Mouse (Mus musculus): Measurements from ENCODE around the gene Meis1. TPM values are rescaled to one million over a fixed set of nuclear protein-coding genes. Genes with fewer than 3 reads are reported as not detected.
A peak's percentile ranks its signal among the peaks of the same experiment; 100 is the strongest.

The Meis1 gene
- total and polyA plus RNA-seq, 3 experiments: 0.64 to 4.3 (median 0.98) TPM

- no peaks in the 10 kb centered on the region for H3K9me3 ChIP-seq (replicated peaks)
- H3K4me1 ChIP-seq (ENCODE audit: insufficient read depth, low read depth, low read length): peaks cover 29% of the 10 kb centered on the region
- H3K36me3 ChIP-seq (replicated peaks): no peaks in the 10 kb centered on the region
Observed at GRCm38 (mm10) chr11:18982331-18982730, 36.5 kb downstream of the Meis1 start.

GRCm38 (mm10) chr11:18981367-18981766, 37.4 kb downstream of the Meis1 start:
- peaks cover 29% of the 10 kb centered on the region for H3K4me1 ChIP-seq (ENCODE audit: insufficient read depth, low read depth, low read length)
- TF ChIP-seq TAL1 (conservative IDR thresholded peaks at IDR 0.05; ENCODE audit: low read depth, low read length) (no peak), GATA2 (IDR thresholded peaks at IDR 0.05; ENCODE audit: borderline replicate concordance, low read depth, low read length) (no peak), POLR2AphosphoS5 (IDR thresholded peaks at IDR 0.05; ENCODE audit: insufficient replicate concordance, low read depth, low read length) (no peak), GATA1 (IDR thresholded peaks at IDR 0.05; ENCODE audit: borderline replicate concordance, low read length) (no peak), CTCF (IDR thresholded peaks at IDR 0.05; ENCODE audit: low read depth, low read length) (no peak)

More at GRCm38 (mm10) chr11:18982331-18982730, 36.5 kb downstream of the Meis1 start:
- Histone ChIP-seq H3K4me3 (ENCODE audit: low read depth, low read length) (no peak overlapping the region), H3K27me3 (ENCODE audit: insufficient read depth, low read length) (peaks cover 21% of the 10 kb centered on the region)
- ATAC-seq (ENCODE audit: extremely low read depth, insufficient number of reproducible peaks, low FRiP score, poor library complexity, severe bottlenecking) (no peak), DNase-seq (ENCODE audit: low spot score) (no peak)
- TF ChIP-seq POLR2AphosphoS5 (IDR thresholded peaks at IDR 0.05; ENCODE audit: insufficient replicate concordance, low read depth, low read length) (no peak), TAL1 (conservative IDR thresholded peaks at IDR 0.05; ENCODE audit: low read depth, low read length) (no peak), GATA2 (IDR thresholded peaks at IDR 0.05; ENCODE audit: borderline replicate concordance, low read depth, low read length) (no peak), GATA1 (IDR thresholded peaks at IDR 0.05; ENCODE audit: borderline replicate concordance, low read length) (no peak), CTCF (IDR thresholded peaks at IDR 0.05; ENCODE audit: low read depth, low read length) (no peak)

GRCm38 (mm10) chr11:18980615-18981014, 38.2 kb downstream of the Meis1 start:
- Histone ChIP-seq H3K4me1 (ENCODE audit: insufficient read depth, low read depth, low read length) (peaks cover 32% of the 10 kb centered on the region), H3K36me3 (replicated peaks) (no peaks in the 10 kb centered on the region), H3K27me3 (ENCODE audit: insufficient read depth, low read length) (peaks cover 17% of the 10 kb centered on the region), H3K4me3 (ENCODE audit: low read depth, low read length) (no peak overlapping the region), H3K9me3 (replicated peaks) (no peaks in the 10 kb centered on the region)
- ATAC-seq (ENCODE audit: extremely low read depth, insufficient number of reproducible peaks, low FRiP score, poor library complexity, severe bottlenecking): no peak
- TF ChIP-seq GATA1 (IDR thresholded peaks at IDR 0.05; ENCODE audit: borderline replicate concordance, low read length) (no peak), CTCF (IDR thresholded peaks at IDR 0.05; ENCODE audit: low read depth, low read length) (no peak), GATA2 (IDR thresholded peaks at IDR 0.05; ENCODE audit: borderline replicate concordance, low read depth, low read length) (no peak), POLR2AphosphoS5 (IDR thresholded peaks at IDR 0.05; ENCODE audit: insufficient replicate concordance, low read depth, low read length) (no peak), TAL1 (conservative IDR thresholded peaks at IDR 0.05; ENCODE audit: low read depth, low read length) (no peak)
- no peak for DNase-seq (ENCODE audit: low spot score)

More at GRCm38 (mm10) chr11:18981367-18981766, 37.4 kb downstream of the Meis1 start:
- Histone ChIP-seq H3K4me3 (ENCODE audit: low read depth, low read length) (no peak overlapping the region), H3K9me3 (replicated peaks) (no peaks in the 10 kb centered on the region), H3K27me3 (ENCODE audit: insufficient read depth, low read length) (peaks cover 21% of the 10 kb centered on the region), H3K36me3 (replicated peaks) (no peaks in the 10 kb centered on the region)
- no peak for DNase-seq (ENCODE audit: low spot score)
- peak; percentile 40 for ATAC-seq (ENCODE audit: extremely low read depth, insufficient number of reproducible peaks, low FRiP score, poor library complexity, severe bottlenecking)

GRCm38 (mm10) chr11:18975087-18975486, 43.7 kb downstream of the Meis1 start:
- DNase-seq (ENCODE audit: low spot score) (no peak), ATAC-seq (ENCODE audit: extremely low read depth, insufficient number of reproducible peaks, low FRiP score, poor library complexity, severe bottlenecking) (no peak)
- H3K36me3 ChIP-seq (replicated peaks): no peaks in the 10 kb centered on the region
- TF ChIP-seq GATA1 (IDR thresholded peaks at IDR 0.05; ENCODE audit: borderline replicate concordance, low read length): no peak
- no peak for TF ChIP-seq CTCF (IDR thresholded peaks at IDR 0.05; ENCODE audit: low read depth, low read length)
- TF ChIP-seq GATA2 (IDR thresholded peaks at IDR 0.05; ENCODE audit: borderline replicate concordance, low read depth, low read length): no peak
- no peak for TF ChIP-seq TAL1 (conservative IDR thresholded peaks at IDR 0.05; ENCODE audit: low read depth, low read length)
- no peak for TF ChIP-seq POLR2AphosphoS5 (IDR thresholded peaks at IDR 0.05; ENCODE audit: insufficient replicate concordance, low read depth, low read length)
- peaks cover 9% of the 10 kb centered on the region for H3K27me3 ChIP-seq (ENCODE audit: insufficient read depth, low read length)
- peaks cover 7% of the 10 kb centered on the region for H3K4me1 ChIP-seq (ENCODE audit: insufficient read depth, low read depth, low read length)
- H3K4me3 ChIP-seq (ENCODE audit: low read depth, low read length): no peak overlapping the region
- H3K9me3 ChIP-seq (replicated peaks): no peaks in the 10 kb centered on the region

GRCm38 (mm10) chr11:18973808-18974207, 45.0 kb downstream of the Meis1 start:
- Histone ChIP-seq H3K27me3 (ENCODE audit: insufficient read depth, low read length) (peaks cover 9% of the 10 kb centered on the region), H3K36me3 (replicated peaks) (no peaks in the 10 kb centered on the region), H3K9me3 (replicated peaks) (no peaks in the 10 kb centered on the region), H3K4me1 (ENCODE audit: insufficient read depth, low read depth, low read length) (peaks cover 17% of the 10 kb centered on the region), H3K4me3 (ENCODE audit: low read depth, low read length) (no peak overlapping the region)
- no peak for DNase-seq (ENCODE audit: low spot score)
- TF ChIP-seq GATA2 (IDR thresholded peaks at IDR 0.05; ENCODE audit: borderline replicate concordance, low read depth, low read length) (no peak), CTCF (IDR thresholded peaks at IDR 0.05; ENCODE audit: low read depth, low read length) (no peak), POLR2AphosphoS5 (IDR thresholded peaks at IDR 0.05; ENCODE audit: insufficient replicate concordance, low read depth, low read length) (no peak), TAL1 (conservative IDR thresholded peaks at IDR 0.05; ENCODE audit: low read depth, low read length) (no peak), GATA1 (IDR thresholded peaks at IDR 0.05; ENCODE audit: borderline replicate concordance, low read length) (no peak)
- no peak for ATAC-seq (ENCODE audit: extremely low read depth, insufficient number of reproducible peaks, low FRiP score, poor library complexity, severe bottlenecking)

- Histone ChIP-seq H3K27me3 (ENCODE audit: insufficient read depth, low read length) (peaks cover 5% of the 10 kb centered on the region; the same call in 1 of the 2 replicates), H3K4me1 (ENCODE audit: insufficient read depth, low read depth, low read length) (peaks cover 21% of the 10 kb centered on the region), H3K4me3 (ENCODE audit: low read depth, low read length) (no peak overlapping the region), H3K9me3 (replicated peaks) (no peaks in the 10 kb centered on the region), H3K36me3 (replicated peaks) (no peaks in the 10 kb centered on the region)
- DNase-seq (ENCODE audit: low spot score): no peak
- TF ChIP-seq TAL1 (conservative IDR thresholded peaks at IDR 0.05; ENCODE audit: low read depth, low read length) (no peak), GATA1 (IDR thresholded peaks at IDR 0.05; ENCODE audit: borderline replicate concordance, low read length) (no peak), GATA2 (IDR thresholded peaks at IDR 0.05; ENCODE audit: borderline replicate concordance, low read depth, low read length) (no peak), POLR2AphosphoS5 (IDR thresholded peaks at IDR 0.05; ENCODE audit: insufficient replicate concordance, low read depth, low read length) (no peak), CTCF (IDR thresholded peaks at IDR 0.05; ENCODE audit: low read depth, low read length) (no peak)
- ATAC-seq (ENCODE audit: extremely low read depth, insufficient number of reproducible peaks, low FRiP score, poor library complexity, severe bottlenecking): no peak
Observed at GRCm38 (mm10) chr11:18972968-18973367, 45.8 kb downstream of the Meis1 start.
